Mouse (Mus musculus) erythroblast, embryonic 14.5 days (primary cell): ENCODE measurements around the gene Fam178b. TPM values are rescaled to one million over a fixed set of nuclear protein-coding genes. Genes with fewer than 3 reads are reported as not detected.
"Not testable (repeated sequence)": the region's sequence is repeated elsewhere in the genome, so short reads cannot be mapped to it uniquely, and the experiment has no call there.

ENCODE experiments used
- H3K27me3 ChIP-seq: 2 replicates; pipeline ENCODE4 v1.6.1; 2012; ENCODE audit warnings: inconsistent platforms; ENCODE audit not compliant: control insufficient read depth
- H3K36me3 ChIP-seq: 2 replicates; pipeline ENCODE4 v1.6.1; 2012; ENCODE audit warnings: mild to moderate bottlenecking, inconsistent platforms; ENCODE audit not compliant: control insufficient read depth
- H3K4me1 ChIP-seq: 2 replicates; pipeline ENCODE4 v1.6.1; 2012; ENCODE audit warnings: inconsistent platforms; ENCODE audit not compliant: control insufficient read depth
- H3K4me3 ChIP-seq: replicated peaks from 2 replicates; pipeline ENCODE3; 2012; ENCODE audit warnings: moderate library complexity, mild to moderate bottlenecking, inconsistent platforms
- H3K9me3 ChIP-seq: 2 replicates; pipeline ENCODE4 v1.6.1; 2012; ENCODE audit warnings: low read length, inconsistent platforms, mixed read lengths; ENCODE audit not compliant: control insufficient read depth
- GATA1 ChIP-seq: IDR thresholded peaks from 2 replicates; pipeline ENCODE4 v1.6.1; 2012; ENCODE audit warnings: low read length, inconsistent platforms, mixed read lengths
- TAL1 ChIP-seq: IDR thresholded peaks from 3 replicates; pipeline ENCODE4 v1.6.1; 2012; ENCODE audit warnings: low read length, inconsistent platforms, mixed read lengths
- polyA plus RNA-seq: library from polyadenylated mRNA; stranded (reverse); fragments of >175 nt; gene quantifications from 2 replicates; pipeline ENCODE4 v1.2.3, GENCODE M21; 2012

Fam178b gene
- polyA plus RNA-seq, 1 experiment, result 0.04 TPM

DNA sequence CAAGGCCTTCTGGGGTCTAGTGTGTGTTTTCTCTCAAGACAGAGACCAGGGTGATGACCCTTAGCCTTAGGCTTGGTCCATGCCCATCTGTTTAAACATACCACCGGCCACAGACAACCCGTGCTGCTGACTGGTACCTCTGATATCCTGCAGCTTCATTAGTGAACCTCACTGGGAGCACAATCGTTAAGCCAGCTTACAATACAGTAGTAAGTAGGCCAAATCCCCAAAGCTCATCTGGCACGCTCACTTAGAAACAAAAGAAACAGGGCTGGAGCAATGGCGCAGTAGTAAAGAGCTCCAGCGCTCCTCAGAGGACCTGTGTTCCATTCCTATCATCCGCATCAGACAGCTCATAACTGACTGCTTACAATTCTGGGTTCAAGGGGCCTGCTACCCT, 2.1 kb downstream of the Fam178b start:
- H3K4me3 ChIP-seq, result no peak overlapping the region
- no peaks in the 10 kb centered on the region for H3K27me3 ChIP-seq
- H3K9me3 ChIP-seq, result no peaks in the 10 kb centered on the region
- no peak for TF ChIP-seq GATA1
- no peak for TF ChIP-seq TAL1
- H3K4me1 ChIP-seq, result no peaks in the 10 kb centered on the region; the same call in 1 of the 2 replicates
- no peaks in the 10 kb centered on the region for H3K36me3 ChIP-seq

DNA sequence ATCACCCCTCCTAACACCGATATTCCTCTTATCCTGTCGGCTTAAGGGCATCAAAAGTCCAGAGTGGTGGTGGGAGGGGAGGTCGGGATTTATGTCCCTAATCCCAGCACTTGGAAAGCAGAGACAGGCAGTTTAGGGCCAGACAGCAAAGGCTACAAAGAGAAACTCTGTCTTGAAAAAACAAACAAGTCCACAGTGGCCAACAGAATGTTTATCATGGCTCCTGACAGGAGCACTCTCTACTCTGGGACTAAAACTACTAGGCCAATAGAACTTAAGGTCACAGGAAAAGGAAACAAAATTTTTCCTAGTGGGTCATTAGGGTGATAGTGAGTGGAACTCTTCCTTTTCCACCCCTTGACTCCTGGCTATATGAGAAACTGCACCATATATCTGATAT, 8.0 kb downstream of the Fam178b start:
- peaks cover 21% of the 10 kb centered on the region for H3K4me1 ChIP-seq
- no peaks in the 10 kb centered on the region for H3K9me3 ChIP-seq
- no peak overlapping the region for H3K4me3 ChIP-seq
- TF ChIP-seq TAL1, result no peak
- no peak for TF ChIP-seq GATA1
- H3K27me3 ChIP-seq, result no peaks in the 10 kb centered on the region
- no peaks in the 10 kb centered on the region for H3K36me3 ChIP-seq

DNA sequence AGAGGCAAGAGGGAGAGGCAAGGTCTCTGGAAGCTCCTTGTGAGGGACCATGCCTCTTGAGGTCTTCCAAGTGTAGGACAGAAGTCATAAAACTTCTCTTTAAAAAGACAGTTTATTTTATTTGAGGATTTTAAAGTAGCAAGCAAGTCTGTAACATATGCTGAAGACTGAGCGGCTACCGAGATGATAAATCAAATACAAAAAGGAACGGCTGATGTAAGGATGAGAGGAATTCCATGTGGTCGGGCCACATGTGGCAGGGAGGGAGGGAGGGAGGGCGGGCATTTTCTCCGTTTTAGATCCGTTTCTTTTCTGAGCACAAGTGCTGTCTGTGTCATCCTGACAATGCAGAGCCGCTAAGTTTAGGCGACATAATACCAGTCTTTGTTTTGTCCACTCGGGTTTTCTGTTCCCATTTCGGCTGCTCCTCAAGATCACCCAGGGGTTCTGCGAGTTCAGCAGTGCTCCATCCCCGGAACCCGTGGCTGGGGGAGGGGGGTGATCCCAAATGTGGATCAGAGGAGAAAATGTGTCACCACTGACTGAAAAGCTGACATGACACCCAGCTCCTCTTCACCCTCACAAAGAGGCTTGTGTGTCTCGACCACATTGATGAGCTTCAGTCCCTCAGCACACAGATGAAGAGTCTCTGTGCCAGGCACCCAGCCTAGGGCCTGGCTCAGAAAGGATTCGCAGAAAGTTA, 10.2 kb downstream of the Fam178b start:
- no peaks in the 10 kb centered on the region for H3K9me3 ChIP-seq
- TF ChIP-seq TAL1 (no peak), GATA1 (no peak)
- peaks cover 27% of the 10 kb centered on the region for H3K4me1 ChIP-seq
- H3K27me3 ChIP-seq, result no peaks in the 10 kb centered on the region
- no peak overlapping the region for H3K4me3 ChIP-seq
- no peaks in the 10 kb centered on the region for H3K36me3 ChIP-seq

DNA sequence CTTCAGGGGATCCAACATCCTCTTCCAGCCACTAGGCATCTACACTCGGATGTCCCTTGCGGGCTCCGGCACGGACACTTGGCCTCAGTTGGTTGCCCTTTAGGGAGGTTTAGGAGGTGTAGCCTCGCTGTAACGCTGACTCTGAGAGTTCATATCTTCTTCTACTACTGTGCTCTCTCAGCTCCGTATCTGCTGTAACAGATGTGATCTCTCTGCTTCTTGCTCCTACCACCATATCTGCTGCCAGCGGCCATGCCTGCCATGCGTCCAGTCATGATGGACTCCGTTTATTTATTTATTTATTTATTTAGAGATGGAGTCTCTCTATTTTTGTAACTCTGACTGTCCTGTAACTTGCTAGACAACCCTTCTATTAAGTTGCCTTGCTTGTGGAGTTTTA, 11.7 kb downstream of the Fam178b start:
- no peaks in the 10 kb centered on the region for H3K27me3 ChIP-seq
- peak overlapping the region; percentile 0 for H3K4me3 ChIP-seq
- no peaks in the 10 kb centered on the region for H3K9me3 ChIP-seq
- peak; percentile 38; the same call in 1 of the 3 replicates for TF ChIP-seq TAL1
- TF ChIP-seq GATA1, result no peak
- H3K36me3 ChIP-seq, result no peaks in the 10 kb centered on the region
- peaks cover 27% of the 10 kb centered on the region for H3K4me1 ChIP-seq

DNA sequence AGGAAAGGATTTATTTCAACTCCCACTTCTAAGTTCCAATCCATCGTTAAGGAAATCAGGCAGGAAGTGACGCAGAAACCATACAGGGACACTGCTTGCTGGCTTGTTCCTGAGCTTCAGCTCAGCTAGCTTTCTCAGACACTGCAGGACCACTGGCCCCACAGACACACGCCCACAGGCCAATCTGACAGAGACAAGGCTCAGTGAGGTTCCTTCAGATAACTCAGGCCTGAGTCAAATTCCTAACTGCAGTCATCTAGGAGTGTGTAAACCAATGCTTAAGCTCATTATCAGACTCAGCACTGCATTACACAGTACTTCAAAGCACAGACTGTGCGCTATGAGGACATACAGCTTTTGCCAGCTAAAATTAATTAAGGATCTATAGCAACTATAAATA, 12.7 kb downstream of the Fam178b start:
- H3K27me3 ChIP-seq, result no peaks in the 10 kb centered on the region
- H3K9me3 ChIP-seq, result no peaks in the 10 kb centered on the region
- H3K4me1 ChIP-seq, result peaks cover 27% of the 10 kb centered on the region
- TF ChIP-seq TAL1 (no peak), GATA1 (no peak)
- no peaks in the 10 kb centered on the region for H3K36me3 ChIP-seq
- no peak overlapping the region for H3K4me3 ChIP-seq

DNA sequence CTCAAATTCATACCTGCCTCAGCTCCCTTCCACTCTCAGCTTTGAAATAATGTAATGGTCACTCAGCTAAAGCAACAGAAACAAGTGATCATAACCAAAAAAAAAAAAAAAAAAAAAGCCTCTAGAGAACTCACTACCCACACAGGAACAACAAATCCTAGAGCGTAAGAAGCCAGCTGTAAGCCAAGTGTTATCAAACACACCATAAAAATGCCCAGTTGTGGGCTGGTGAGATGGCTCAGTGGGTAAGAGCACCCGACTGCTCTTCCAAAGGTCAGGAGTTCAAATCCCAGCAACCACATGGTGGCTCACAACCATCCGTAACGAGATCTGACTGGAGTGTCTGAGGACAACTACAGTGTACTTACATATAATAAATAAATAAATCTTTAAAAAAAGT, 15.0 kb downstream of the Fam178b start:
- H3K9me3 ChIP-seq, H3K27me3 ChIP-seq, H3K4me3 ChIP-seq, H3K36me3 ChIP-seq: not testable (repeated sequence)
- H3K4me1 ChIP-seq, result peaks cover 31% of the 10 kb centered on the region

DNA sequence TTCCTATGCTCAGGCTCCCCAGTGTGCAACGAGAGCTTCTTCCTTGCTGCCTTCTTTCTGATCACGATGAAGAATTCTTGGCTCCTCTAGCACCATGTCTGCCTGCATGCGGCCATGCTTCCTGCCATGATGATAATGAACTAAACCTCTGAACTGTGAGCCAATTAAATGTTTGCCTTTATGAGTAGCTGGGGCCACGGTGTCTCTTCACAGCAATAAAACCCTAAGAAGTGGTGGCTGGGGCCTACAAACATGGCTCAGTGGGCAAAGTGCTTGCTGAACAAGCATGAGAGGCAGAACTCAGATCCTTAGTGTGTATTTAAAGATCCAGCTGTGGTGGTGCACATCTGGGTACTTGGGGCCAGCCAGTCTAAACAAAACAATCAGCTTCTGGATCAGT, 17.0 kb downstream of the Fam178b start:
- TF ChIP-seq TAL1, result no peak
- TF ChIP-seq GATA1, result no peak
- Histone ChIP-seq H3K27me3 (no peaks in the 10 kb centered on the region), H3K36me3 (no peaks in the 10 kb centered on the region), H3K4me1 (peaks cover 22% of the 10 kb centered on the region), H3K9me3 (no peaks in the 10 kb centered on the region), H3K4me3 (no peak overlapping the region)

DNA sequence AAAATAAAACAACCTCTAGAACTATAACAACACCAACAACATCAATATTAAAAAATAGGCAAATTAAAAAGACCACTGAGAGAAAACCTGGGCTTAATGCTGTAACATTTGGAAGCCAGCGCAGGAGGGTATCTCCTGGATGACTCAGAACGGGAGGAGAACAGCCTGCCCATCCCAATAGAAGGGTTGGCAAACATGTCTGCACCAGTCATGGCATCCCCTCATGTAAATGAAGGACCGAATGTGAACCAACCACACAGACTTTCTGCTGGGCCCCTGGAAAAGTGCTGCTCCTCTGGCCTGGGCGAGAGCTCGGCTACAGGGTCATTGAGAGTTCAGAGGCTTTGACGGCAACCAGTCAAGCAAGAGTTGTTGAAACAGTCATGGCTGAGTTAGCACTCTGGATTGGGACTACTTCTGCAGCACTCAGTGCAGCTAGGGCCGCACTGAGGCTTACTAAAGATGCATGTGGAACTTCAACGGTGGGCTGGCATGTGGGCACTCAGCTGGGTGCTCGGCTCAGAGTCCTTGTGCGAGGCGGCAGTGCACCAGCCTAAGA, 17.7 kb downstream of the Fam178b start:
- peaks cover 15% of the 10 kb centered on the region for H3K4me1 ChIP-seq
- no peaks in the 10 kb centered on the region for H3K27me3 ChIP-seq
- H3K4me3 ChIP-seq, result no peak overlapping the region
- no peak for TF ChIP-seq GATA1
- TF ChIP-seq TAL1, result no peak
- H3K36me3 ChIP-seq, result no peaks in the 10 kb centered on the region
- no peaks in the 10 kb centered on the region for H3K9me3 ChIP-seq

DNA sequence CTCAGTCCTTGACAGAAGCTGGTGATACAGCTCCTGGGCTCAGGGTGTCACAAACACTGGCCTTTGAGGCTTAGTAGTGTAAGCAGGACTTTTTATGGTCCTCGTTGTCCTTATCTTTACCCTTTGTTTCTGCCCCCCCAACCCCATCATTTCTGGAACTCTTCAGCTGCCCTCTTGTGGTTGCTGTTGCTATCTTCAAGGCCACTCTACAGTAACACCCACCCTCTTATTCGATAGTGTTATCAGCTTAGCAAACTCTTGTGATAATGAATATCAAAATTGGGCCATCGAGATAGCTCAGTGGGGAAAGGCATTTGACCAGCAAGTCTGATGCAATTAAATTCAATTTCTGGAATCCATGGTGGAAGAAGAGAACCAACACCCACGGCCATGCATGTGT, 18.5 kb downstream of the Fam178b start:
- Histone ChIP-seq H3K9me3 (no peaks in the 10 kb centered on the region), H3K4me3 (no peak overlapping the region), H3K36me3 (no peaks in the 10 kb centered on the region), H3K4me1 (peaks cover 7% of the 10 kb centered on the region), H3K27me3 (no peaks in the 10 kb centered on the region)
- TF ChIP-seq GATA1 (no peak), TAL1 (no peak)
